Mouse (Mus musculus) brain, adult 2 months (tissue): ENCODE measurements at regions not wholly inside any gene's neighbourhood (a gene's known extent, or its start where the extent isn't known, plus 50 kb on each side); places are given as distances from the start of the nearest gene placed in this dataset.

ENCODE experiments used
- DNase-seq: peaks from one replicate; pipeline ENCODE4 v3.0.0; 2011; ENCODE audit warnings: low read depth, low spot score

- no peak for DNase-seq
These were observed 81.2 kb upstream of the Atl2 start for GRCm38 (mm10) chr17:79977154-79977571.

DNA sequence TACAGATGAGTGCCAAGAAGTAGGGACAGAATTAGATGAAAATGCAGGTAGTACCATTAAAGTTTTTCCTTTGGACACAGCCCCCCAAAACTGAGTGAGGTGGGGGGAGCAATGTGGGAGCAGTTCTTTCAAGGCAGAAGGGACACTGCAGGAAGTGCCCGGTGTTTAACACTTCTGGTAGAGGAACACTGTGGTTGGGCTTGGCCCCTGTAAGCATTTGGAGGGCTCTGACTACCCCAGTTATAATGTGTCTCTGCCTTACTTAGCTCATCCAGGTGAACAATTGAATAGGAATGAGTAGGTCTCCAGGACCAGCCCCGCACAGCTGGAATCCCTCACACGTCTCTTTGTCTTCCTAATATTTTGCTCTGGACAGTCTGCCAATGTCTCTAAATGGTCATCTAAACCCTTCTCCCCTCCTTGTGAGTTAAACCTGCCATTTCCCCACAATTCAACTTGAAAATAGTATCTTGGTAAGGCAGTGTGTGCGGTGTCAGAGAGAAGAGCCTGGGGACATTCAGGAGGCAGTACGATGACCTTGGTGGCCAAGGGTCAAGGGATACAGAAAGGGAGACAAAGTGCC, 80.7 kb upstream of the Atl2 start:
- DNase-seq = no peak

DNA sequence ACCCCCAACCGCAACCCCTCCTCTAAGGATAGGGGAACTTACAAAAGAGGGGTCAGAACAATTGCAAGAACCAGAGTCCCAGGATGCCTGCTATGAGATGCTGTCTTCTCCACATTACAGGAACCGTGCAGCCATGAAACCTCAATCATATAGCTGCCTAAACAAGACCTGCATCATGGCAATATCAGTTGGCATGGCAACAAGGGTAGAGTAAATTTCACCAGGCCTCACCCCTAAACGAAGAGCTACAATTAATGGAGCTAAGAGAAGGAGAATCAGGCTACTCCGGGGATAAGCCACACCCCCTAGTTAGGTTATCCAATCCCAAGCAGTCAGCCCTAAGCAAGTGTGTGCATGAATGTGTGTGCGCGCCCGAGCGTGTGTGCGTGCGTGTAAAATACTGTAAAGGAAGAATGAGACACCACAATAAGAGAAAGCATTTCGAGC, 80.1 kb upstream of the Atl2 start:
- peak; percentile 66 for DNase-seq

- peak; percentile 32 for DNase-seq
These were observed 79.3 kb upstream of the Atl2 start for GRCm38 (mm10) chr17:79975150-79975757.

GRCm38 (mm10) chr17:79971721-79972336, 75.9 kb upstream of the Atl2 start:
- no peak for DNase-seq

- no peak for DNase-seq
These were observed 73.6 kb upstream of the Atl2 start for GRCm38 (mm10) chr17:79969500-79969972.

DNA sequence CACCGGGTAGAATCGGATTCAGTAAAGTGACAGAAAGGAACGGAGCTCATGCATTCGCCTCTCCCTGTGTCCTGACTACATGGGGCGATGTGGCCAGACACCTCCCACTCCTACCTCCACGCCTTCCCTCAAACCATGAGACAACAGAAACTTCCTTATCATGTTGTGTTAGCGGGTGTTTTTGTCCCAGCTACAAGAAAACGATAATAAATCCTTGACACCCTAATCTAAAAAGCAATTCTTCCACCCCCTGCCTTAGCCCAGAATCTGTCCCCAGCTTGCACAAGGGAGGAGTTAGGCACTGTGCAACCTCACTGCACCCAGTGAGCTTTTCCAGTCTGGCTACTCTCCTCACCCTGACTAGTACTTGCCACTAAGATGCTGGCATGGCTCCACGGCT, 72.9 kb upstream of the Atl2 start:
- DNase-seq = no peak

GRCm38 (mm10) chr17:79966981-79967380, 71.1 kb upstream of the Atl2 start:
- no peak for DNase-seq

- no peak for DNase-seq
These were observed 69.7 kb upstream of the Atl2 start for GRCm38 (mm10) chr17:79965625-79966024.

GRCm38 (mm10) chr17:79964850-79965249, 68.9 kb upstream of the Atl2 start:
- no peak for DNase-seq

DNA sequence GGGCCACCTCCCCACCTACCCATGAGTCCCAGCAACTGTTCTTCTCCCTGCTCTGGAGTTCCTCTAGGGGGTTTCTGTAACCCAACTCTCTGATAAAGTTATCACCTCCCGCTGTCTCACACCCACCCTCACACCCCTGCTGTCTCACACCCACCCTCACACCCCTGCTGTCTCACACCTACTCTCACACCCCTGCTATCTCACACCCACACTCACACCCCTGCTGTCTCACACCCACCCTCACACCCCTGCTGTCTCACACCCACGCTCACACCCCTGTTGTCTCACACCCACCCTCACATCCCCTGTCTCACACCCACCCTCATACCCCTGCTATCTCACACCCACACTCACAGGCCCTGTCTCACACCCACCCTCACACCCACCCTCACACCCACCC, 67.4 kb upstream of the Atl2 start:
- DNase-seq = no peak

- DNase-seq = peak; percentile 51
These were observed 65.5 kb upstream of the Atl2 start for GRCm38 (mm10) chr17:79961391-79961790.

GRCm38 (mm10) chr17:79960688-79961087, 64.8 kb upstream of the Atl2 start:
- no peak for DNase-seq

- no peak for DNase-seq
These were observed 59.3 kb upstream of the Atl2 start for GRCm38 (mm10) chr17:79955267-79955666.

GRCm38 (mm10) chr17:79954624-79955244, 58.8 kb upstream of the Atl2 start:
- DNase-seq = peak; percentile 57

GRCm38 (mm10) chr17:79948591-79949475, 52.9 kb upstream of the Atl2 start:
- peak; percentile 89 for DNase-seq
